Mouse (Mus musculus): ENCODE measurements at regions not wholly inside any gene's neighbourhood (a gene's known extent, or its start where the extent isn't known, plus 50 kb on each side); places are given as distances from the start of the nearest gene placed in this dataset.

DNA sequence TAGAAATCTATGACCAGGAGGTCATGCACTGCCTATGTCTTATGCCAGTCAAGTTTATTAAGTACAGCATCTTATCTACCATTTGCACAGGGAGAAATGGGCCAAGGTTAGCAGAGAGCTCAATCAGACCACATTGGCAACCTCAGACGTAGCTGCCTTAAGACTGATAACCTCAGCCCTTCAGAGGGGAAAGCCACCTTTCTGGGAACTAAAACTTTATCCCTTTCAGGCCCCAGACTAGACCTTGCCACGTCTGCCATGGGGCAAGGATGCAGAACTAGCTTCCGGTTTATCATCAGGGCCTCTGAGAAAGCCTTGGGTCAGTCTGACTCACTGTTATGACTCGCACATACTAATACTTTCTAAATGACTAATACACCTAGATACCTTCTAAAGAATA, 188.8 kb upstream of the Agap1 start:
- DNase-seq (ENCODE audit: low spot score): no peak
- peaks cover 5% of the 10 kb centered on the region; the same call in 1 of the 2 replicates for H3K4me1 ChIP-seq (replicated peaks)
- no peaks in the 10 kb centered on the region for H3K9me3 ChIP-seq
- H3K27ac ChIP-seq: no peak overlapping the region
- 86% methylated on average over 4 of the region's 4 CpGs for WGBS
- no peak overlapping the region for H3K4me3 ChIP-seq
- no peaks in the 10 kb centered on the region for H3K36me3 ChIP-seq
- no peaks in the 10 kb centered on the region for H3K27me3 ChIP-seq (ENCODE audit: insufficient read depth, poor library complexity, severe bottlenecking)

DNA sequence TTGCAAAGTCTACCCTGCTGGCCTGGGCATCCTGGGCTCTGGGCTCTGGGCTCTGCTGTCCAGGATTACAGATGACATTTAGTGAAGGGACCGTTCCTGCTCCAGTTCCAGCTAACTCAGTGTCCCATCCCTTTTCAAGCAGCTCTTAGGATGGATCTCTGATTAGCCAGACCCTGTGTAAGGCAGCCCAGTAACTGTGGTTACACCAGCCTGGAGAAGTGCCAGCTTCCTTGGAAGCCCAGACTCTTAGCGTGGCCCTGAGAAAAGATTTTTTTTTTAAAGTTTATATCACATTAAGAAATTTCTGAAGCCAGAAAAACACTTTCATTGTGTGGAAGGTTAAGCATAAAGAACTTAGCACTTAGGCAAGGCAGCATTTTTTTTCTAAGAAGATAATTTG, 185.8 kb upstream of the Agap1 start:
- H3K4me1 ChIP-seq (replicated peaks): peaks cover 5% of the 10 kb centered on the region; the same call in 1 of the 2 replicates
- DNase-seq (ENCODE audit: low spot score): no peak
- no peak overlapping the region for H3K4me3 ChIP-seq
- H3K27me3 ChIP-seq (ENCODE audit: insufficient read depth, poor library complexity, severe bottlenecking): no peaks in the 10 kb centered on the region
- no peaks in the 10 kb centered on the region for H3K9me3 ChIP-seq
- H3K36me3 ChIP-seq: no peaks in the 10 kb centered on the region
- 87% methylated on average over 2 of the region's 2 CpGs for WGBS
- no peak overlapping the region for H3K27ac ChIP-seq

DNA sequence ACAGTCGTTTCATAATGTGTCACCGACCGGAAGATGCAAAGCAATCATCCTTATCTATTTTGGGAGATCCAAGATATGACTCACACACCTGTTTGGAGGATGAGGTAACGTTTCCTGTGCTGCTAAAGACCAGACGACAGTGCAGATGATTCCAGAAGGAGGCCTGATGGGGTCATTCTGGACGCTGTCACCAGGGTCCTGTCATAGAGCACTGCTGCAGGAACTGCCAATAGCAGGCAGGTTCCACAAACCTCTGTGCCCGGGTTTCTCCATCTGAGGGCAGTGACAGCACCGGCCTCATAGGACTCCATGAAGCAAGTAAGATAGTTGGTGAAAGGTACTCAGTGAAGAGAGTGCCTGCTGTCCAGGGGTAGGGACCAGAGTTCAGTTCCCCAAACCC, 182.9 kb upstream of the Agap1 start:
- 84% methylated on average over 8 of the region's 8 CpGs for WGBS
- Histone ChIP-seq H3K4me3 (no peak overlapping the region), H3K27me3 (ENCODE audit: insufficient read depth, poor library complexity, severe bottlenecking) (no peaks in the 10 kb centered on the region)

DNA sequence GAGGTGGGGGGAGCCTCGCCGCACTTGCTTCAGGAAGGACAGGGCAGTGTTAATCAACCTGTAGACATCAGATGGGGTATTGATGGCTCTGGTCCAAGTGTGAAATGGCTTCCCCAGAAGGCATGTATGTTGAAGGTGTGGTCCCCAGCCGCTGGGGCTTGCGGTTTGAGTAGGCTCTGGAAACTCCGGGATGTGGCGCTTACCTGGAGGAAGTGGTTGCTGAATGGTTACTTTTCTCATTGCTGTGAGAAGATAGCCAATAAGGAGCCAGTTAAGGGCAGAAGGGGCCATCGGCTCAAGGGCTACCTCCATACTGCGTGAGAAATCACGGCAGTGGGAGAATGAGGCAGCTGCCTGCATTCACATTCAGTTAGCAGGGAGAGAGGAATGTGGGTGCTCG, 181.6 kb upstream of the Agap1 start:
- Histone ChIP-seq H3K4me3 (no peak overlapping the region), H3K27ac (no peak overlapping the region), H3K4me1 (replicated peaks) (peaks cover 5% of the 10 kb centered on the region; the same call in 1 of the 2 replicates), H3K36me3 (no peaks in the 10 kb centered on the region), H3K9me3 (no peaks in the 10 kb centered on the region), H3K27me3 (ENCODE audit: insufficient read depth, poor library complexity, severe bottlenecking) (no peaks in the 10 kb centered on the region)
- WGBS: 89% methylated on average over 10 of the region's 10 CpGs
- DNase-seq (ENCODE audit: low spot score): no peak

More for the DNA sequence above, 182.9 kb upstream of the Agap1 start:
- Histone ChIP-seq H3K4me1 (replicated peaks) (peaks cover 5% of the 10 kb centered on the region; the same call in 1 of the 2 replicates), H3K27ac (no peak overlapping the region), H3K9me3 (no peaks in the 10 kb centered on the region), H3K36me3 (no peaks in the 10 kb centered on the region)
- no peak for DNase-seq (ENCODE audit: low spot score)

DNA sequence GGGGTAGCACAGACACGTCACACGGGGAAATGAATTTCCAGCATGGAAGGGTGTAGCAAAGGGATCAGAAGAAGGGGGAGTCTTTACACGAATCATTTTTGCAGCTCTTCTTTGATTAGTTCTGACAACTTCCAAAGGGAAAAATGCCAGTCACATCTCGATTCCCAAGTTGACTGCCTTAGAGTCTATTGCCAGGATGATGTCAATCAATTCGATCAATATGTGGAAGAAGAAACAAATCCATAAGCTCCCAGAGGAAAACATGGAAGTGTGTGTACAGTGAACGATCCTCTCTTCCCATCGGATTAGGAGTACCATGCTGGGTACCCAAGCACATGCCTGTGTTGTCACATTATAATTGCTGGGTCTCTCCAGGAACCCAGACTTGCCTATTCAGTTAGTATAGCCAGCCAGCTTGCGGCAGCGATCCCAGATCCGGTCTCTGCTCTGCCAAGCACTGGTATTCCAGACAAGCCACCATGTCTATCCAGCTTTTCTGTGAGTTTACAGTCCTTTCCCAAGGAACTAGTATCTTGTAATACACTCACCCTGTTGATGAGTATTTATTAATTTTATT, 180.7 kb upstream of the Agap1 start:
- no peak overlapping the region for H3K4me3 ChIP-seq
- no peak for DNase-seq (ENCODE audit: low spot score)
- H3K9me3 ChIP-seq: no peaks in the 10 kb centered on the region
- H3K27ac ChIP-seq: no peak overlapping the region
- no peaks in the 10 kb centered on the region for H3K36me3 ChIP-seq
- 94% methylated on average over 10 of the region's 10 CpGs for WGBS
- H3K4me1 ChIP-seq (replicated peaks): peaks cover 5% of the 10 kb centered on the region; the same call in 1 of the 2 replicates
- no peaks in the 10 kb centered on the region for H3K27me3 ChIP-seq (ENCODE audit: insufficient read depth, poor library complexity, severe bottlenecking)

DNA sequence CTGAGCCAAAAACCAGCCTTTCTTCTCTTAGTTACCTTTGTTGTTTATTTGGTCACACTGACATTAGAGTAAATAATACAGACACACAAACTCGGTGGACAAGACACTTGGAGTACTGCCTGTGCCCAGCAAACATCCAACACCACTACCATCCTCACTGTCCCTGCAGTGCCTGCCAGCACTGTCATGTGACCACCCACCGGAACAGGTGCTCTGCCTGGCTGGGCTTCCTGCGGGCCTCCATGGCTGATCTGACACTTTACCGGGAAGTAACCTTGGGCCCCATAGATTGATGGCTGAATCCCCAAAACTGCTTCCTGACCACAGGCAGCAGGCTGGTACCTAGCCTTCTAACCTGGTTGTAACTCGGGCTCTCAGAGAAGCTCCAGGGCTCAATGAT, 175.2 kb upstream of the Agap1 start:
- H3K27ac ChIP-seq: no peak overlapping the region
- H3K27me3 ChIP-seq (ENCODE audit: insufficient read depth, poor library complexity, severe bottlenecking): no peaks in the 10 kb centered on the region
- no peaks in the 10 kb centered on the region for H3K4me1 ChIP-seq (replicated peaks)
- H3K36me3 ChIP-seq: no peaks in the 10 kb centered on the region
- H3K4me3 ChIP-seq: no peak overlapping the region
- no peak for DNase-seq (ENCODE audit: low spot score)
- WGBS: 81% methylated on average over 5 of the region's 5 CpGs
- H3K9me3 ChIP-seq: no peaks in the 10 kb centered on the region

DNA sequence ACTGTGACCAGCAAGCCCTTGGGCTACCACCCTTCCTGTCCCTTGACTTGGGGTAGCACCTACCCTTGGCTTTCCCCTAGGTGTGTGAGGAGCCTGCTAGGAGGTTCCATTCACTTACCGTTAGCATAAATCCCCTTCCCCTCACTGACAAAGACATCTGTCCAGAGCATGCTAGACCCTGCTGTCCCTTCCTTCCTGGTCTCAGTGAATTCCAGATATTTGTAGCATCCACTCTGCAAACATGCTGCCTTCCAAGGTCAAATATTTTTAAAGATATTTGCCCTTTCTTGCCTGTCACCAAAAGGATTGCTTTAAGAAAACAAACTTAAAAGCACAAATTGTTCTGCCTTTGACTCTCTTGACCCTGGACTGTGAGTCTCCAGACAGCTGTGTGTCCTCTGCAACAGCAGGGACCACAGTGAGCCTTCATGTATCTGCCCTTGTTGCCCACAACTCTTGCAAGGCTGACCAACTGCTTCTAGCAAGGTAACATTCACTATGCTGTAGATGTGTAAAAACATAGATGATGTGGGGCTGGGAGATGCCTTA, 173.4 kb upstream of the Agap1 start:
- 66% methylated on average over 1 of the region's 1 CpGs for WGBS
- H3K27me3 ChIP-seq (ENCODE audit: insufficient read depth, poor library complexity, severe bottlenecking): no peaks in the 10 kb centered on the region
- no peak overlapping the region for H3K27ac ChIP-seq
- no peak overlapping the region for H3K4me3 ChIP-seq
- no peak for DNase-seq (ENCODE audit: low spot score)
- H3K36me3 ChIP-seq: no peaks in the 10 kb centered on the region
- H3K4me1 ChIP-seq (replicated peaks): 0 out of 2 replicates have a peak, but pooled peaks cover 3% of the 10 kb centered on the region
- H3K9me3 ChIP-seq: no peaks in the 10 kb centered on the region

DNA sequence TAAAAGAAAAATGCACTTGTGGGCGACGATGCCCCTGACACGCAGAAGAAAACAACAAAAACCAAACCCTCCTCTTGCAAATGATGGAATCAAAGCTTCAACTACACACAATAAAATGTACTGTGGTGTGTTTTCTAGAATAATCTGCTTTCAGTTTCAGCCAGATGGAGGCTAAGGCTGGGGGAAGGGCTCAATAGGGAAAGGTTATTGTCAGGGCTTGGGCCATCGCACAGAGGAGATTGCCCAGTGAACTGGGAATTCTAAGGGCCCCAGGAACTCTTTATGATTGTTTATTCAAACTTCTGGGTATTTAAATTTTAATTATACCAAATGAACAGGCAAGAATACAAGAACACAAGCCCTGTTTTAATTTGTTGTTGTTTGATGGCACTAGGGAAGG, 169.6 kb upstream of the Agap1 start:
- 77% methylated on average over 4 of the region's 4 CpGs for WGBS
- H3K9me3 ChIP-seq: no peaks in the 10 kb centered on the region
- no peak for DNase-seq (ENCODE audit: low spot score)

DNA sequence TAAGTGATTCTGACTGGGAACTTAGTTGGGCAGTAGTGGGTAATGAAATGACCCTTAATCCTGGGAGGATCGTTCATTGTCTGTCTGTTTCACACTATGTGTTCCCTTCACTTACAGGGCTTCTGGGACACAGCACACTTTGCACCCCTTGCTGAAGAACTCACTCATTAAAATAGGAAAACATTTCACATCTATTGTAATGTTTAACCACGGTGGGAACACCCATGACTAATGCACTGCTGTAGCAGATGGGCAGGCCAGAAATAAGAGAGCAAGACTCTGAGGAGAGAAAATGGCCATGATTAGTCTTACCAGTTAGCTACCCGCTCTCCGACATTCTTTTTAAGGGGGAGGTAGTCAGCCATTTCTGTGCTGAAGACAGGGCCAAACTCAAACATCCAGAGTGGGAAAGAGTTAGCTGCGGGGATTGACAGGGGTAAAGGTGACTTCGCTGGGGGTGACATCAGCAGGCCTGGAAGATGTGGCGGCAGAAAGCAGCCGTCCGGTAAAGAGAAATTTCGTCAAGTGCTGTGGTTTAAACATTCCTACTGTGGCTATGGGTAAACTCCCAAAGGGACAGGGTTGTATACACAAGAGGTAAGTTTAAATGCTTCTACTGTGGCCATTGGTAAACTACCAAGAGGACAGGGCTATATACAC, 167.3 kb upstream of the Agap1 start:
- H3K27me3 ChIP-seq (ENCODE audit: insufficient read depth, poor library complexity, severe bottlenecking): no peaks in the 10 kb centered on the region
- H3K4me1 ChIP-seq (replicated peaks): 0 out of 2 replicates have a peak, but pooled peaks cover 6% of the 10 kb centered on the region
- no peaks in the 10 kb centered on the region for H3K36me3 ChIP-seq
- no peak overlapping the region for H3K4me3 ChIP-seq
- no peaks in the 10 kb centered on the region for H3K9me3 ChIP-seq
- no peak for DNase-seq (ENCODE audit: low spot score)
- H3K27ac ChIP-seq: no peak overlapping the region
- WGBS: 87% methylated on average over 10 of the region's 10 CpGs

More for the DNA sequence above, 169.6 kb upstream of the Agap1 start:
- Histone ChIP-seq H3K4me1 (replicated peaks) (0 out of 2 replicates have a peak, but pooled peaks cover 6% of the 10 kb centered on the region), H3K4me3 (no peak overlapping the region), H3K36me3 (no peaks in the 10 kb centered on the region), H3K27me3 (ENCODE audit: insufficient read depth, poor library complexity, severe bottlenecking) (no peaks in the 10 kb centered on the region), H3K27ac (no peak overlapping the region)

DNA sequence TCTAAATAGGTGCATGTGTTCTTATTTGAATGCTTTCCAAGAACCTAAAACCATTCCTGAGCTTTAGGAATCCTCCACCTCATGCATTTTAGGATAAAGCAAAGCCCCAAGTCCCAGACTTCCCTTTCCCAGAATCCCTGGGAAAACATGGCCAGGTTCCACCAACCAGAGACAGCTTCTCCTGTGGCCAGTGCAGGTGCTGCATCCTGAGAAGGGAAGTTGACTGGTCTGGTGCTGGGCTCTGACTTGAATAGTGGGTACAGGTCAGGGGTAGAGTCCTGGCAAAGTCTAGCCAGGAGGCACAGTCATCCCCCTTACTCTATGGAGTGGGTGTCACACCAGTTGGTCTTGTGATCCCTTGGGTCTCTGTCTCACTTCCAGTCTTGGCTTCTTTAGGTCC, 166.6 kb upstream of the Agap1 start:
- Histone ChIP-seq H3K4me3 (no peak overlapping the region), H3K27me3 (ENCODE audit: insufficient read depth, poor library complexity, severe bottlenecking) (no peaks in the 10 kb centered on the region), H3K36me3 (no peaks in the 10 kb centered on the region), H3K4me1 (replicated peaks) (0 out of 2 replicates have a peak, but pooled peaks cover 6% of the 10 kb centered on the region), H3K9me3 (no peaks in the 10 kb centered on the region), H3K27ac (no peak overlapping the region)
- no peak for DNase-seq (ENCODE audit: low spot score)

DNA sequence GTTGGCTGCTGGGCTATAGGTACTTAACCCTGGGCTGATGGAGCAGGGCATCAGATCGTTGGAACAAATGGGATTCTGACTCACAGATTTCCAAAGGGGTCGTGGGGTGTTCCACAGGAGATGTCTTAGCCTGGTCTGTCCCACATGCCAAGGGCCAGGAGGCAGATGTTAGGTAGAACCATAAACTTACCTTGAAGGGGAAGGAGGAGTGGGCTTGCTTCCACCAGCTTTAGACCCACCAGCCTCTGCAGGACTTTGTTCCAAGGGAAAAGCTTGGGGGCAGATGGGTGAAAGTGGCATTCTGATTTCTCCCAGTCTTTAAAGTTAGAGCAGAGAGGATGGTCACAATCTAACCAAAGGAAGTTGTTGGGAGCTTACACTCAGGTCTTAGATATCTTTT, 165.7 kb upstream of the Agap1 start:
- H3K4me3 ChIP-seq: no peak overlapping the region
- no peak for DNase-seq (ENCODE audit: low spot score)
- H3K9me3 ChIP-seq: no peaks in the 10 kb centered on the region
- no peaks in the 10 kb centered on the region for H3K36me3 ChIP-seq
- no peak overlapping the region for H3K27ac ChIP-seq
- H3K27me3 ChIP-seq (ENCODE audit: insufficient read depth, poor library complexity, severe bottlenecking): no peaks in the 10 kb centered on the region
- 0 out of 2 replicates have a peak, but pooled peaks cover 6% of the 10 kb centered on the region for H3K4me1 ChIP-seq (replicated peaks)
- 80% methylated on average over 2 of the region's 2 CpGs for WGBS

DNA sequence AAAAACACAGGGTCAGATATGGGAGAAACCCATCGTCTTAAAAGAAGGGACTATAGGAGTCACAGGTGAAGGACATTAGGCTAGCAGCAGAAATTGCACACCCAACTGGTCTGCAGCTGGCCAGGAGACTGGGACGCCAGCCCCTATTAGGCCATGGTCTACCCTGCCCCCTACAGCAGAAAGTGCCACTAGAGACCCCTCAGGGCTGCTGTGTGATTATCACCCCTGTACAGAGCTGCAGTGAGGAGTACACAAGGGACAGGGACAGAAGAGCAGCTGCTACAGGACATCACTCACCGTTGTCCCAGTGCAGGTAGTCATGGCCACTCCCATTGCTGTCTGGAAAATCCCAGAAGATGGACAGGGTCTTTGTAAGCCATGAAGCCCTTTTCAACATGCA, 157.9 kb upstream of the Agap1 start:
- no peak overlapping the region for H3K27ac ChIP-seq
- H3K4me1 ChIP-seq (replicated peaks): peaks cover 8% of the 10 kb centered on the region
- H3K27me3 ChIP-seq (ENCODE audit: insufficient read depth, poor library complexity, severe bottlenecking): no peaks in the 10 kb centered on the region
- H3K9me3 ChIP-seq: no peaks in the 10 kb centered on the region
- no peak for DNase-seq (ENCODE audit: low spot score)
- no peak overlapping the region for H3K4me3 ChIP-seq
- WGBS: 80% methylated on average over 3 of the region's 3 CpGs
- no peaks in the 10 kb centered on the region for H3K36me3 ChIP-seq

DNA sequence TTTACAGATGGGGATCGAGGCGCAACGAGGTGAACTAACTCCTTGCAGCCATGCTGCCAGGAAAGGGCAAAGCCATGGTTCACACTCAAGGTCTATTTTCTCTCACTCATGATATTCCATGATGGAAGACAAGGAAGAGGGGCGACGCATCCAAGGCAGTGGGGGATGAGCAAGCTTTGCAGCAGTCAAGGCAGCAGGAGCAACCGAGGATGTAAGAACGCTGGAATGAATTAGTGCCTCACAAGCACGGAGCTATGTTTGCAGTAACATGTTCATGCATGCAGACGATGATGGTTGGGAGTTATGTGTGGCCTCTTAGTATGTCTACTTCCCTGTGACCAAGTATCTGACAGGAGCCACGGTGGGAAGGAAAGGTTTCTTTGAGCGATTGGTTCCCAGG, 156.8 kb upstream of the Agap1 start:
- H3K36me3 ChIP-seq: no peaks in the 10 kb centered on the region
- WGBS: 88% methylated on average over 11 of the region's 11 CpGs
- peaks cover 16% of the 10 kb centered on the region for H3K4me1 ChIP-seq (replicated peaks)
- H3K9me3 ChIP-seq: no peaks in the 10 kb centered on the region
- DNase-seq (ENCODE audit: low spot score): no peak
- no peaks in the 10 kb centered on the region for H3K27me3 ChIP-seq (ENCODE audit: insufficient read depth, poor library complexity, severe bottlenecking)
- no peak overlapping the region for H3K27ac ChIP-seq
- H3K4me3 ChIP-seq: no peak overlapping the region
